Comparison of ENCODE assay signal across 7 mouse cellular contexts in the genomic region with DNA sequence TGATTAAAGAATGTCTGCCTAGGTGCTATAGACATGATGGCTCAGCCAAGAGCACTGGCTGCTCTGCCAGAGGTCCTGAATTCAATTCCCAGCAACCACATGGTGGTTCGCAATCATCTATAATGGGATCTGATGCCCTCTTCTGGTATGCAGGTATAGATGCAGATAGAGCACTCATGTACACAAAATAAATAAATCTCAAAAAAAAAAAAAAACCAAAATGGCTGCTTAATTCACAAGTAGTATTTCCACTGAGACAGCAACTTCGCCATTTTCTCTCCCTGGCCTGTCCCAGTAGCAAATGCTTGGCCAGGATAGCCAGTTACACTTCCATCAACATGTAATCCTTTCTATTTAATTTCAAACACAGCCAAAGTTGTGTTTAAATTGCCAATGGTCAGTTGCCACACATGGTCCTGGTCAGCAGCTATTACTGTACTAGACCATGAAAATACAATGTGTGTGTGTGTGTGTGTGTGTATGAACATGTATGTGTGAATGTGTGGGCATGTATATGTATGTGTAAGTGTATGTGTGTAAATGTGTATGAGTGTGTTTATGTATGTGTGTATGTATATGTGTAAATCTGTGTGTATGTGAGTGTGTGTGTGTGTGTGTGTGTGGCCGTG. TPM values are rescaled to one million over a fixed set of nuclear protein-coding genes. Genes with fewer than 3 reads are reported as not detected.
DNase-seq lines count a peak whose midpoint lies in the region; ATAC-seq and TF ChIP-seq lines count a peak whose summit lies in the region.

No protein-coding gene starts in this region.

- WGBS in thymus, adult 2 months = 71% methylated on average over 3 of the region's 3 CpGs
- 81% methylated on average over 3 of the region's 3 CpGs for WGBS in forebrain, embryonic 11.5 days
- WGBS in liver, embryonic 13.5 days (ENCODE audit: insufficient replicate concordance) = 67% methylated on average over 3 of the region's 3 CpGs

- H3K9me3 ChIP-seq in forebrain, embryonic 11.5 days (ENCODE audit: control insufficient read depth, low read length) = no peaks in the 10 kb centered on the region
- H3K9me3 ChIP-seq in liver, embryonic 13.5 days (replicated peaks) = no peaks in the 10 kb centered on the region

- no peaks in the 10 kb centered on the region; the same call in 1 of the 2 replicates for H3K4me1 ChIP-seq in thymus, adult 2 months (replicated peaks; ENCODE audit: control insufficient read depth, insufficient read depth, low read length)
- no peaks in the 10 kb centered on the region for H3K4me1 ChIP-seq in forebrain, embryonic 11.5 days (replicated peaks; ENCODE audit: control insufficient read depth, insufficient read depth, low read length)
- H3K4me1 ChIP-seq in liver, embryonic 13.5 days (replicated peaks) = peaks cover 20% of the 10 kb centered on the region

- H3K27ac ChIP-seq in thymus, adult 2 months (ENCODE audit: control insufficient read depth, insufficient read depth, low read length) = no peak overlapping the region
- no peak overlapping the region for H3K27ac ChIP-seq in forebrain, embryonic 11.5 days (ENCODE audit: low read depth, low read length)
- H3K27ac ChIP-seq in liver, embryonic 13.5 days = peak overlapping the region; percentile 97

- no peak for TF ChIP-seq CTCF in thymus, adult 2 months (IDR thresholded peaks at IDR 0.05; ENCODE audit: borderline replicate concordance, control insufficient read depth, extremely low read depth, insufficient read depth, low read length, poor library complexity)

- no peaks in the 10 kb centered on the region for H3K27me3 ChIP-seq in thymus, adult 2 months (ENCODE audit: control insufficient read depth, insufficient read depth, low read length)
- H3K27me3 ChIP-seq in forebrain, embryonic 11.5 days (ENCODE audit: control insufficient read depth, insufficient read depth, low read length) = no peaks in the 10 kb centered on the region
- no peaks in the 10 kb centered on the region for H3K27me3 ChIP-seq in liver, embryonic 13.5 days

- no peak overlapping the region; the same call in 1 of the 2 replicates for H3K9ac ChIP-seq in forebrain, embryonic 11.5 days (ENCODE audit: low read length)
- peak overlapping the region; percentile 89 for H3K9ac ChIP-seq in liver, embryonic 13.5 days

- peaks cover 16% of the 10 kb centered on the region for H3K36me3 ChIP-seq in thymus, adult 2 months (ENCODE audit: control insufficient read depth, insufficient read depth, low read length)
- H3K36me3 ChIP-seq in forebrain, embryonic 11.5 days (ENCODE audit: control insufficient read depth, insufficient read depth, low read length) = no peaks in the 10 kb centered on the region
- H3K36me3 ChIP-seq in liver, embryonic 13.5 days = peaks cover 38% of the 10 kb centered on the region

- peak overlapping the region; percentile 72 for H3K4me2 ChIP-seq in forebrain, embryonic 11.5 days (ENCODE audit: low read depth, low read length, severe bottlenecking)
- H3K4me2 ChIP-seq in liver, embryonic 13.5 days = peak overlapping the region; percentile 79

- 0 out of 2 replicates have a peak, but pooled peaks have one; percentile 5 for ATAC-seq in forebrain, embryonic 11.5 days (replicated peaks; ENCODE audit: low FRiP score)
- ATAC-seq in liver, embryonic 13.5 days (ENCODE audit: low read depth) = no peak

- DNase-seq in thymus, adult 2 months = no peak
- no peak for DNase-seq in thymus, postnatal 14 days
- DNase-seq in forebrain, embryonic 11.5 days (ENCODE audit: low spot score) = no peak
- no peak for DNase-seq in liver, embryonic 13.5 days
- no peak for DNase-seq in right cerebral cortex, adult 2 months (ENCODE audit: low spot score in 2 of 2)
- no peak for DNase-seq in gastrocnemius, adult 18-20 months (ENCODE audit: low spot score)
- DNase-seq in layer of hippocampus, adult 9-10 months (ENCODE audit: low spot score) = no peak

- no peak for TF ChIP-seq POLR2A in thymus, adult 2 months (IDR thresholded peaks at IDR 0.05; ENCODE audit: control insufficient read depth, extremely low read depth, insufficient read depth, low read length, poor library complexity)

- H3K4me3 ChIP-seq in thymus, adult 2 months (ENCODE audit: control insufficient read depth, insufficient read depth, low read length) = peak overlapping the region; percentile 72
- peak overlapping the region; percentile 67 for H3K4me3 ChIP-seq in forebrain, embryonic 11.5 days (ENCODE audit: low read depth, low read length)
- H3K4me3 ChIP-seq in liver, embryonic 13.5 days (replicated peaks) = peak overlapping the region; percentile 82

RNA-seq across cellular contexts. Expression of gene Helb, which starts 1.0 kb away (rescaled TPM):
- polyA plus RNA-seq in thymus, adult 2 months (2012; rRNA removed) = 26.6 and 26.7 TPM in 2 replicates
- polyA plus RNA-seq in forebrain, embryonic 11.5 days (2014; fragmentation: Nextera tagmentation; extraction: Ambion mirVana) = 4.8 and 5.2 TPM in 2 replicates
- 8.8 and 11.1 TPM in 2 replicates for polyA plus RNA-seq in liver, embryonic 13.5 days (2015; fragmentation: Nextera tagmentation; extraction: Ambion mirVana)
- 1 to 10 TPM; 5.0 to 6.8 TPM for total RNA-seq in gastrocnemius, adult 18-20 months (2021)
